Mouse (Mus musculus) forebrain, embryonic 14.5 days (tissue): ENCODE measurements around the gene Cnga1. TPM values are rescaled to one million over a fixed set of nuclear protein-coding genes. Genes with fewer than 3 reads are reported as not detected.
"Not testable (repeated sequence)": the region's sequence is repeated elsewhere in the genome, so short reads cannot be mapped to it uniquely, and the experiment has no call there.

Source experiments
- ATAC-seq: fragments of 200-750 bp; cut with Nextera tagmentation; 2 replicates; pipeline ENCODE4 v1.8.0; 2017; ENCODE audit warnings: mild to moderate bottlenecking, moderate library complexity
- DNase-seq: peaks from one replicate; pipeline ENCODE4 v3.0.0-alpha.2; 2015; ENCODE audit warnings: low spot score
- H3K27ac ChIP-seq: fragments of 300-500 bp; sonication (generic); 2 replicates; pipeline ENCODE4 v1.5.1; 2014; ENCODE audit warnings: low read depth, mild to moderate bottlenecking, control low read depth, low read length, moderate library complexity
- H3K27me3 ChIP-seq: fragments of 300-500 bp; sonication (generic); replicated peaks from 2 replicates; pipeline ENCODE4 v1.6.1; 2014; ENCODE audit warnings: low read length, control low read depth, mixed read lengths; ENCODE audit not compliant: control insufficient read depth, insufficient read depth
- H3K36me3 ChIP-seq: fragments of 300-500 bp; sonication (generic); 2 replicates; pipeline ENCODE4 v1.6.1; 2014; ENCODE audit warnings: low read length, control low read depth; ENCODE audit not compliant: control insufficient read depth, insufficient read depth
- H3K4me1 ChIP-seq: fragments of 300-500 bp; sonication (generic); 2 replicates; pipeline ENCODE4 v1.6.1; 2014; ENCODE audit warnings: antibody characterized with exemption, low read length, control low read depth; ENCODE audit not compliant: control insufficient read depth, insufficient read depth
- H3K4me2 ChIP-seq: fragments of 300-500 bp; sonication (generic); 2 replicates; pipeline ENCODE4 v1.6.1; 2014; ENCODE audit warnings: mild to moderate bottlenecking, control low read depth, low read length
- H3K4me3 ChIP-seq: fragments of 300-500 bp; sonication (generic); 2 replicates; pipeline ENCODE4 v1.5.1; 2014; ENCODE audit warnings: low read depth, low read length, control low read depth
- H3K9ac ChIP-seq: fragments of 300-500 bp; sonication (generic); 2 replicates; pipeline ENCODE4 v1.6.1; 2014; ENCODE audit warnings: mild to moderate bottlenecking, low read length, control low read depth, moderate library complexity
- H3K9me3 ChIP-seq: fragments of 300-500 bp; sonication (generic); replicated peaks from 2 replicates; pipeline ENCODE4 v1.6.1; 2016; ENCODE audit warnings: low read length, control low read depth, mixed read lengths; ENCODE audit not compliant: control insufficient read depth
- WGBS: fragments of 180-500 bp; shearing (Covaris S2); extraction: QIAGEN DNeasy Blood & Tissue Kit; methylation state at CpG from one replicate; pipeline ENCODE4 v1.1.7; 2014; 5-methylcytosine and 5-hydroxymethylcytosine counted together
- polyA plus RNA-seq: library from polyadenylated mRNA; unstranded; fragments of >200 nt; fragmentation: Nextera tagmentation; extraction: Ambion mirVana; gene quantifications from 2 replicates; pipeline ENCODE4 v1.2.1, GENCODE M21; 2014

Gene Cnga1
- polyA plus RNA-seq, 1 experiment from 2014 or later, result not detected

GRCm38 (mm10) chr5:72580088-72580969, 63.7 kb downstream of the Cnga1 start:
- H3K4me1 ChIP-seq, H3K36me3 ChIP-seq, H3K27me3 ChIP-seq, H3K27ac ChIP-seq, H3K9me3 ChIP-seq: not testable (repeated sequence)
- ATAC-seq, result peak; percentile 80
- WGBS, result 6% methylated on average over 48 of the region's 73 CpGs
- Histone ChIP-seq H3K4me3 (peak overlapping the region; percentile 37), H3K9ac (peak overlapping the region; percentile 60), H3K4me2 (peak overlapping the region; percentile 66)
- DNase-seq, result peak; percentile 9

- not testable (repeated sequence) for H3K27ac ChIP-seq, H3K27me3 ChIP-seq, H3K4me2 ChIP-seq, H3K9ac ChIP-seq, H3K4me1 ChIP-seq, ATAC-seq, H3K9me3 ChIP-seq, H3K4me3 ChIP-seq, H3K36me3 ChIP-seq
- WGBS, result 53% methylated on average over 10 of the region's 10 CpGs
- DNase-seq, result peak; percentile 13
Measured at GRCm38 (mm10) chr5:72579599-72579998, 64.5 kb downstream of the Cnga1 start.

- H3K9me3 ChIP-seq, result no peaks in the 10 kb centered on the region
- H3K4me1 ChIP-seq, result no peaks in the 10 kb centered on the region
- H3K27me3 ChIP-seq, result no peaks in the 10 kb centered on the region
- H3K4me2 ChIP-seq, result no peak overlapping the region
- H3K4me3 ChIP-seq, result no peak overlapping the region
- no peaks in the 10 kb centered on the region for H3K36me3 ChIP-seq
- H3K27ac ChIP-seq, result no peak overlapping the region
- WGBS, result 90% methylated on average over 5 of the region's 5 CpGs
- no peak overlapping the region for H3K9ac ChIP-seq
- no peak for DNase-seq
- no peak for ATAC-seq
Measured at GRCm38 (mm10) chr5:72565621-72566020, 78.5 kb downstream of the Cnga1 start.

- not testable (repeated sequence) for H3K9me3 ChIP-seq, ATAC-seq, H3K36me3 ChIP-seq, H3K27ac ChIP-seq, H3K4me3 ChIP-seq, H3K27me3 ChIP-seq, DNase-seq, H3K9ac ChIP-seq, H3K4me2 ChIP-seq, H3K4me1 ChIP-seq
- WGBS, result 100% methylated on average over 2 of the region's 2 CpGs
Measured at GRCm38 (mm10) chr5:72563183-72563582, 80.9 kb downstream of the Cnga1 start.

GRCm38 (mm10) chr5:72560976-72561628, 83.0 kb downstream of the Cnga1 start:
- ATAC-seq, result no peak
- H3K27ac ChIP-seq, result no peak overlapping the region
- H3K4me2 ChIP-seq, result no peak overlapping the region
- H3K9me3 ChIP-seq, result no peaks in the 10 kb centered on the region
- WGBS, result 83% methylated on average over 3 of the region's 3 CpGs
- H3K27me3 ChIP-seq, result no peaks in the 10 kb centered on the region
- no peak for DNase-seq
- peaks cover 4% of the 10 kb centered on the region for H3K4me1 ChIP-seq
- H3K9ac ChIP-seq, result no peak overlapping the region
- 0 out of 2 replicates have a peak, but pooled peaks cover 3% of the 10 kb centered on the region for H3K36me3 ChIP-seq
- H3K4me3 ChIP-seq, result no peak overlapping the region

- no peaks in the 10 kb centered on the region for H3K27me3 ChIP-seq
- peak; percentile 100 for DNase-seq
- peak; percentile 97 for ATAC-seq
- peak within 1 kb of the TSS; percentile 91 for H3K9ac ChIP-seq
- H3K9me3 ChIP-seq, result no peaks in the 10 kb centered on the region
- peak within 1 kb of the TSS; percentile 87 for H3K4me3 ChIP-seq
- H3K4me1 ChIP-seq, result peaks cover 4% of the 10 kb centered on the region
- peak within 1 kb of the TSS; percentile 64 for H3K4me2 ChIP-seq
- H3K36me3 ChIP-seq, result peaks cover 9% of the 10 kb centered on the region
- WGBS, result under 1% methylated on average over 42 of the region's 42 CpGs
- H3K27ac ChIP-seq, result peak within 1 kb of the TSS; percentile 62; the same call in 1 of the 2 replicates
Measured at GRCm38 (mm10) chr5:72559544-72560049, 84.5 kb downstream of the Cnga1 start, which contains the start of gene Nfxl1. TSS of gene Nfxl1 (minus strand) at chr5:72559684.

- H3K27ac ChIP-seq, result peak overlapping the region; percentile 58; the same call in 1 of the 2 replicates
- WGBS, result under 1% methylated on average over 56 of the region's 57 CpGs
- peak; percentile 27 for DNase-seq
Measured at GRCm38 (mm10) chr5:72558716-72559526, 85.2 kb downstream of the Cnga1 start.

GRCm38 (mm10) chr5:72556245-72556644, 87.8 kb downstream of the Cnga1 start:
- Histone ChIP-seq H3K36me3 (peaks cover 19% of the 10 kb centered on the region), H3K4me2 (no peak overlapping the region), H3K9ac (no peak overlapping the region), H3K4me1 (peaks cover 4% of the 10 kb centered on the region), H3K9me3 (no peaks in the 10 kb centered on the region), H3K4me3 (no peak overlapping the region), H3K27ac (no peak overlapping the region), H3K27me3 (no peaks in the 10 kb centered on the region)
- no peak for ATAC-seq
- DNase-seq, result no peak
- WGBS, result 88% methylated on average over 3 of the region's 3 CpGs

More at GRCm38 (mm10) chr5:72558716-72559526, 85.2 kb downstream of the Cnga1 start:
- peak; percentile 75 for ATAC-seq
- Histone ChIP-seq H3K4me1 (peaks cover 4% of the 10 kb centered on the region), H3K9me3 (no peaks in the 10 kb centered on the region), H3K9ac (peak overlapping the region; percentile 91), H3K4me2 (peak overlapping the region; percentile 64), H3K36me3 (peaks cover 13% of the 10 kb centered on the region), H3K27me3 (no peaks in the 10 kb centered on the region), H3K4me3 (peak overlapping the region; percentile 87)
